Mouse (Mus musculus) limb, embryonic 12.5 days (tissue): ENCODE data around the gene Actl6b. TPM values are rescaled to one million over a fixed set of nuclear protein-coding genes. Genes with fewer than 3 reads are reported as not detected.
A peak's percentile ranks its signal among the peaks of the same experiment; 100 is the strongest.

Experiments
- ATAC-seq: fragments of 200-750 bp; cut with Nextera tagmentation; 2 replicates; pipeline ENCODE4 v1.8.0; 2017; ENCODE audit warnings: low read depth, moderate TSS enrichment; ENCODE audit not compliant: insufficient number of reproducible peaks, insufficient read depth, low FRiP score, low TSS enrichment
- H3K27ac ChIP-seq: fragments of 300-500 bp; sonication (generic); 2 replicates; pipeline ENCODE4 v1.5.1; 2016; ENCODE audit warnings: mild to moderate bottlenecking, moderate library complexity
- H3K27me3 ChIP-seq: fragments of 300-500 bp; sonication (generic); 2 replicates; pipeline ENCODE4 v1.6.1; 2016; ENCODE audit warnings: mild to moderate bottlenecking, moderate library complexity
- H3K36me3 ChIP-seq: fragments of 300-500 bp; sonication (generic); 2 replicates; pipeline ENCODE4 v1.6.1; 2016; ENCODE audit warnings: mild to moderate bottlenecking, moderate library complexity
- H3K4me1 ChIP-seq: fragments of 300-500 bp; sonication (generic); replicated peaks from 2 replicates; pipeline ENCODE4 v1.6.1; 2016
- H3K4me2 ChIP-seq: fragments of 300-500 bp; sonication (generic); 2 replicates; pipeline ENCODE4 v1.6.1; 2016; ENCODE audit warnings: mild to moderate bottlenecking, moderate library complexity
- H3K4me3 ChIP-seq: fragments of 300-500 bp; sonication (generic); replicated peaks from 2 replicates; pipeline ENCODE4 v1.5.1; 2016; ENCODE audit warnings: mild to moderate bottlenecking
- H3K9ac ChIP-seq: fragments of 300-500 bp; sonication (generic); replicated peaks from 2 replicates; pipeline ENCODE4 v1.6.1; 2016; ENCODE audit warnings: mild to moderate bottlenecking, moderate library complexity
- H3K9me3 ChIP-seq: fragments of 300-500 bp; sonication (generic); 2 replicates; pipeline ENCODE4 v1.6.1; 2016; ENCODE audit warnings: mild to moderate bottlenecking, moderate library complexity
- WGBS: fragments of 180-500 bp; shearing (Covaris S2); methylation state at CpG from one replicate; pipeline ENCODE4 v1.1.7; 2016; 5-methylcytosine and 5-hydroxymethylcytosine counted together
- polyA plus RNA-seq: library from polyadenylated mRNA; unstranded; fragments of >200 nt; fragmentation: Nextera tagmentation; extraction: Ambion mirVana; gene quantifications from 2 replicates; pipeline ENCODE4 v1.2.1, GENCODE M21; 2016

Actl6b gene
- polyA plus RNA-seq, 1 experiment from 2014 or later, result 0.68 TPM

GRCm38 (mm10) chr5:137529221-137529995 lies 23.9 kb upstream of the Actl6b start:
- peaks cover 55% of the 10 kb centered on the region for H3K36me3 ChIP-seq
- H3K9ac ChIP-seq, result 0 out of 2 replicates have a peak overlapping the region, but pooled peaks have one; percentile 90
- ATAC-seq, result no peak
- peak overlapping the region; percentile 90; the same call in 1 of the 2 replicates for H3K4me3 ChIP-seq
- peaks cover 42% of the 10 kb centered on the region for H3K4me1 ChIP-seq
- WGBS, result 80% methylated on average over 15 of the region's 15 CpGs
- no peaks in the 10 kb centered on the region for H3K27me3 ChIP-seq
- H3K9me3 ChIP-seq, result no peaks in the 10 kb centered on the region
- H3K4me2 ChIP-seq, result peak overlapping the region; percentile 99; the same call in 1 of the 2 replicates
- no peak overlapping the region for H3K27ac ChIP-seq

GRCm38 (mm10) chr5:137530075-137530474 lies 23.2 kb upstream of the Actl6b start:
- Histone ChIP-seq H3K4me3 (peak overlapping the region; percentile 90), H3K9me3 (no peaks in the 10 kb centered on the region), H3K27me3 (no peaks in the 10 kb centered on the region), H3K36me3 (peaks cover 49% of the 10 kb centered on the region), H3K4me1 (peaks cover 42% of the 10 kb centered on the region), H3K9ac (peak overlapping the region; percentile 90), H3K4me2 (peak overlapping the region; percentile 99), H3K27ac (peak overlapping the region; percentile 94)
- no peak for ATAC-seq
- 78% methylated on average over 8 of the region's 8 CpGs for whole genome bisulfite sequencing

DNA sequence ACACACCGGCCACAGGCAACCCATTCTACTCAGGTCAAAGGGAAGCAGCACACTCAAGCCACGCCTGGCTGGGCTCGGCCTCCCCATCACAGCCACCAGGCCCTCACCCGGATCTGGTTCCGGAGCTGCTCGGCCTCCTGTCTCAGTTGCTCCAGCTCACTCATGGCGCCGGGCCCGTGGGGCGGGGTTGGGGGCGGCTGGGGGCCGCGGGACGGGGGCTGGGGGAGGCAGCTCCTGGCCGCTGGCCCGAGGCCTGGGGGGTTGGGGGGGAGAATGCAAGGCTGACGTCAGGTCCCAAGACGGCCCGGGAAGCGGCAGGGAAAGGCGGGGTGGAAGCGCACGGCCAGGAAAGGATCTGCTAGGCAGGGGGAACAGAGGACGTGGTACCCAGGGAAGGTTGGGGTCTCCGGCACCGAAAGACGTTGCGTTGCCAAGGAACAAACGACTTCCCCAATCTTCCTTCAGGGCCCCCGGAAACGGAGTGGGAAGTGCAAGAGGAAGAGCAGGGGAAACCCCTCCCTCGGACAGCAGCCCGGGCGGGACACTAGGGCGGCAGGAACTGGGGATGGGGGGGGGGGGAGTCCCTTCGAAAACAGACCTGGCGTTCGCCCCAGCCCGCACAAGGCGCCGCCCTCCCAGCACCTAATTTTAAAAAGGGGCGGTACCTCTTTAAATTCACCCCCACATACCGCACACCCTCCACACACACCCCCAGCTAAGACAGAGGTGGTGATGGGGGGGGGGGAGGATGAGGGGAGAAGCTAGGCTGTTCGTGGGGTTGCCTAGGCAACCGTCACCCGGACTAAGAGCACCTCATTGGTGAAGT lies 22.5 kb upstream of the Actl6b start:
- Histone ChIP-seq H3K4me1 (peaks cover 36% of the 10 kb centered on the region), H3K9me3 (no peaks in the 10 kb centered on the region), H3K4me2 (peak overlapping the region; percentile 99), H3K27ac (peak overlapping the region; percentile 94), H3K27me3 (no peaks in the 10 kb centered on the region), H3K4me3 (peak overlapping the region; percentile 90), H3K36me3 (peaks cover 42% of the 10 kb centered on the region), H3K9ac (peak overlapping the region; percentile 90)
- WGBS, result under 1% methylated on average over 43 of the region's 46 CpGs
- 0 out of 2 replicates have a peak, but pooled peaks have one; percentile 15 for ATAC-seq

DNA sequence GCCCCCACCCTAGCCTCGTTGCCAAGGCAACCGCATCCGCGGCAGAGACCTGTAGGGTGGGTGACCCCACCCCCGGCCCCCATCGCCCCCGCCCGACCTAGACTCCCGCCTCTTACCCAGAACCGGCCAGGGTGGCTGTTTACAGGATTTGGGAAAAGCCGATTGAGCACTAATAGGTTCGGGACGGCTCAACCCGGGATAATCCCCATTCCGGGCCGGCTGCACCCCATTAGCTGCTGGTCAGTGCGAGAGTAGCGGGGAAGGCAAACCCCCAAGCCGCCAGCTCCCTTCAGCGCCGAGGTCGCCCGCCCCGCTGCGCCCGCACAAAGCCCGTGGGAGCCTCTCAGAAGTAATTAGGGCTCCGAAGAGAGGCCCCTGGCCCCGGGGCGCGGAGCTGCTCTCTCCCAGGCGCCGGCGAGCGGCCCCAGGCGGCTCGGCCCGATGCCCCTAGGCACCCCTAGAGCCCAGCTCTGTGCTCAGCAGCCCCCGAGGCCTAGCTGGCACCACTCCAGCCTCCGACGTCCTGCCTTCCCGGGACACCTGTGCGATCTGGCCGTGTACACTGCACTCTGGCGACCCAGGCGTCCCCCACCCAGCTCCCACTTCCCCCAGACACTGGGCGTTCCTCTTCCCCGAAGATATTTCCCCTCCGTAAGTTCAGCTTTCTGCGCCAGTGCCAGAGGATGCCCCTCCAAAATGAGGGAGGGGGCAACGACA lies 21.7 kb upstream of the Actl6b start:
- 0 out of 2 replicates have a peak, but pooled peaks have one; percentile 0 for ATAC-seq
- H3K36me3 ChIP-seq, result peaks cover 35% of the 10 kb centered on the region
- WGBS, result under 1% methylated on average over 51 of the region's 51 CpGs
- H3K27ac ChIP-seq, result peak overlapping the region; percentile 94
- no peaks in the 10 kb centered on the region for H3K27me3 ChIP-seq
- peak overlapping the region; percentile 90 for H3K4me3 ChIP-seq
- H3K4me2 ChIP-seq, result peak overlapping the region; percentile 99
- H3K4me1 ChIP-seq, result peaks cover 30% of the 10 kb centered on the region
- peak overlapping the region; percentile 90 for H3K9ac ChIP-seq
- no peaks in the 10 kb centered on the region for H3K9me3 ChIP-seq

DNA sequence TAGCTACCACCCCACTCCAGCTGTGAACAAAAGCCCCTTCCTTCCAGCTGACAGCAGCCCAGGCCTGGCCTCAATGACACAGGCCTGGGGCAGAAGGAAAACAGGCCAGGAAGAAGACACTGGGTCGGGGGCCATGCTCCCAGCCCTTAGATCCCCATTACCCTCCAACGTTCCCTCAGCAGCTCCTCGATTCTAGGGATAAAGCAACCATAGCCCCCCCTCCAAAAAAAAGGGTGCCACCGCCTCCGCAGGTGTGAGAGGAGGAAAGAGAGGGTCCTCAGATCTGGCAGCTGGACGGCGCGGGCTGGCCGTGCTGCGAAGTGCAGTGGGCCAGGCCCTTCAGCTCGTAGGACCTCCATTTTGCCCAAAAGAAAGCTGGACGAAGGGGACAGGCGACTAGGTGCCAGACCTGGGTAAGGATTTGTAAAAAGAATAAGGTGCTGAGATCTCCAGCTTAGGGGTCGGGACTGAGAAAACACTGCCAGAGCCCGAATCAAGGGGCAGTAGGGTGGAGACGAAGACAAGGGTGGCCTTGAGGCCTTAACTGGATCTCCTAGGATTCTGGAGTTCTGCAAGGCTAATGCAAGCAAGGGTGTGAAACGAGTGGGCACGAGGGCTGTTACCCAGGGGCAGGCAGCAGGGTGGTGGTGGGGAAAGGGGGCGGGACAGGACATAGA lies 21.0 kb upstream of the Actl6b start:
- H3K36me3 ChIP-seq, result peaks cover 30% of the 10 kb centered on the region
- peak overlapping the region; percentile 90 for H3K4me3 ChIP-seq
- no peaks in the 10 kb centered on the region for H3K9me3 ChIP-seq
- no peaks in the 10 kb centered on the region for H3K27me3 ChIP-seq
- peak overlapping the region; percentile 94 for H3K27ac ChIP-seq
- H3K4me2 ChIP-seq, result peak overlapping the region; percentile 99
- peaks cover 26% of the 10 kb centered on the region for H3K4me1 ChIP-seq
- WGBS, result under 1% methylated on average over 19 of the region's 19 CpGs
- ATAC-seq, result no peak
- H3K9ac ChIP-seq, result peak overlapping the region; percentile 90

- peak overlapping the region; percentile 99 for H3K4me2 ChIP-seq
- peaks cover 25% of the 10 kb centered on the region for H3K36me3 ChIP-seq
- ATAC-seq, result no peak; the same call in 1 of the 2 replicates
- no peaks in the 10 kb centered on the region for H3K9me3 ChIP-seq
- WGBS, result under 1% methylated on average over 10 of the region's 12 CpGs
- H3K27ac ChIP-seq, result peak overlapping the region; percentile 94
- peak overlapping the region; percentile 90 for H3K4me3 ChIP-seq
- H3K4me1 ChIP-seq, result peaks cover 21% of the 10 kb centered on the region
- H3K27me3 ChIP-seq, result no peaks in the 10 kb centered on the region
- peak overlapping the region; percentile 90 for H3K9ac ChIP-seq
Measured at GRCm38 (mm10) chr5:137532808-137533116, 20.6 kb upstream of the Actl6b start.

- Histone ChIP-seq H3K4me3 (peak within 1 kb of the TSS; percentile 90), H3K36me3 (peaks cover 20% of the 10 kb centered on the region), H3K27me3 (no peaks in the 10 kb centered on the region), H3K4me2 (peak within 1 kb of the TSS; percentile 99), H3K27ac (peak within 1 kb of the TSS; percentile 94), H3K9ac (peak within 1 kb of the TSS; percentile 90), H3K9me3 (no peaks in the 10 kb centered on the region), H3K4me1 (peaks cover 18% of the 10 kb centered on the region)
- peak; percentile 66 for ATAC-seq
- 0% methylated on average over 40 of the region's 40 CpGs for WGBS
Measured at GRCm38 (mm10) chr5:137533117-137533827, 20.0 kb upstream of the Actl6b start, which contains the start of the genes Epo and Gnb2. Gene Epo (minus strand): TSS chr5:137533242. Gene Gnb2 (minus strand): TSS chr5:137533510.

- no peak overlapping the region for H3K9ac ChIP-seq
- H3K27ac ChIP-seq, result no peak overlapping the region
- H3K27me3 ChIP-seq, result no peaks in the 10 kb centered on the region
- 92% methylated on average over 3 of the region's 3 CpGs for WGBS
- no peak overlapping the region for H3K4me2 ChIP-seq
- peaks cover 14% of the 10 kb centered on the region for H3K4me1 ChIP-seq
- no peaks in the 10 kb centered on the region for H3K9me3 ChIP-seq
- H3K4me3 ChIP-seq, result no peak overlapping the region
- ATAC-seq, result no peak
- H3K36me3 ChIP-seq, result peaks cover 5% of the 10 kb centered on the region
Measured at GRCm38 (mm10) chr5:137534762-137535161, 18.6 kb upstream of the Actl6b start.

GRCm38 (mm10) chr5:137535318-137535717 lies 18.0 kb upstream of the Actl6b start:
- H3K27ac ChIP-seq, result no peak overlapping the region
- H3K36me3 ChIP-seq, result no peaks in the 10 kb centered on the region
- 80% methylated on average over 9 of the region's 9 CpGs for WGBS
- no peak overlapping the region for H3K4me2 ChIP-seq
- peaks cover 9% of the 10 kb centered on the region for H3K4me1 ChIP-seq
- no peak overlapping the region for H3K9ac ChIP-seq
- ATAC-seq, result no peak
- no peak overlapping the region for H3K4me3 ChIP-seq
- no peaks in the 10 kb centered on the region for H3K27me3 ChIP-seq
- no peaks in the 10 kb centered on the region for H3K9me3 ChIP-seq

- Histone ChIP-seq H3K27ac (no peak overlapping the region), H3K9me3 (no peaks in the 10 kb centered on the region), H3K27me3 (no peaks in the 10 kb centered on the region), H3K4me1 (0 out of 2 replicates have a peak, but pooled peaks cover 5% of the 10 kb centered on the region), H3K4me3 (no peak overlapping the region), H3K9ac (no peak overlapping the region), H3K4me2 (no peak overlapping the region), H3K36me3 (no peaks in the 10 kb centered on the region)
- no peak for ATAC-seq
- 65% methylated on average over 4 of the region's 4 CpGs for WGBS
Measured at GRCm38 (mm10) chr5:137537461-137537860, 15.9 kb upstream of the Actl6b start.
